In the genomic region with DNA sequence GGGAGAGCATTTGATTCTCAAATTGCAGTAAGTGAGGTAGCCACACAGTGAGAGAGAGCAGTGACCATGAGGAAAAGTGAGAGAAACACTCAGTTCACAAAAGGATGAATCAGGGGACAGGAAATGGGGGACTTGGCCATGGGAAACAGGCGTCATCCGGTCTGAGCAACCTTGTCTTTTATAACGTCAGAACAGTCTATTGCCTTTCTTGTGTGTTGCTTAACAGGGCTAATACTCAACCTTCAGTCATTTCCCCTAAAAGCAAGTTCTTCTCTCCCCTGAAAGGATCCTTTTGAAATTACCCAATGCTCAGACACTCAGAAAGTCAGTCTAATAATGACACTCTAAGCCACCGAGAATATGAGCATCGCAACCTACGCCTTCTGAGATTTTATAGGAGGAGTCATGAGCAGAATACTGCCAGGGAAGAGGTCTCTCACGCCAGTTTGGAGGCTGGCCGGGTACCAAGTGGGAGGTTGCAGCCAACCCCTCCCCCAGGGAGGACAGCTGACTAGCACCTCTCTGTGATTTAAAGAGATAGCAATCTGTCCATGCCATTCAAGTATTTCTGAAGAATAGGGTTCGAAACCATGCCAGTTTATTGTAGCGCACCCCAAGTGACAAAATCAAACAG, we compare ENCODE assay signal across 8 mouse cellular contexts.
A peak's percentile ranks its signal among the peaks of the same experiment; 100 is the strongest.
DNase-seq lines count a peak whose midpoint lies in the region.

No protein-coding gene starts in this region.

- peak; percentile 33 to 46 for DNase-seq in kidney, postnatal 4 days
- DNase-seq in kidney, adult 8-10 months, result no peak
- peak; percentile 86 for DNase-seq in Muller cell, postnatal 12 days (ENCODE audit: inconsistent ontology term)
- peak; percentile 90 for DNase-seq in adrenal gland, postnatal 14 days
- peak; percentile 56 for DNase-seq in fibroblast of lung, adult 2 months (ENCODE audit: low read depth)
- DNase-seq in embryo, embryonic 10.5 days (ENCODE audit: low spot score), result no peak
- no peak for DNase-seq in left cerebral cortex, postnatal 36 days (ENCODE audit: low spot score in 2 of 2)
- DNase-seq in thymus, adult 18-20 months, result no peak

- intact Hi-C loops in left cerebral cortex, postnatal 36 days (cut with DNase I), result no loop called here

Comparison
In these comparisons a context has a peak if more than half of its experiments do, and no peak if none do; other contexts are left out.
1. DNase-seq: peak in kidney, postnatal 4 days (2 of 2), Muller cell, postnatal 12 days (single experiment), adrenal gland, postnatal 14 days (single experiment) and fibroblast of lung, adult 2 months (single experiment); none in kidney, adult 8-10 months (0 of 2), embryo, embryonic 10.5 days (single experiment), left cerebral cortex, postnatal 36 days (0 of 2) and thymus, adult 18-20 months (0 of 2).